Mouse (Mus musculus) lung, postnatal 14 days (tissue): ENCODE measurements at regions not wholly inside any gene's neighbourhood (a gene's known extent, or its start where the extent isn't known, plus 50 kb on each side); places are given as distances from the start of the nearest gene placed in this dataset.

Source experiments
- DNase-seq: peaks from one replicate; pipeline ENCODE4 v3.0.0; 2021

DNA sequence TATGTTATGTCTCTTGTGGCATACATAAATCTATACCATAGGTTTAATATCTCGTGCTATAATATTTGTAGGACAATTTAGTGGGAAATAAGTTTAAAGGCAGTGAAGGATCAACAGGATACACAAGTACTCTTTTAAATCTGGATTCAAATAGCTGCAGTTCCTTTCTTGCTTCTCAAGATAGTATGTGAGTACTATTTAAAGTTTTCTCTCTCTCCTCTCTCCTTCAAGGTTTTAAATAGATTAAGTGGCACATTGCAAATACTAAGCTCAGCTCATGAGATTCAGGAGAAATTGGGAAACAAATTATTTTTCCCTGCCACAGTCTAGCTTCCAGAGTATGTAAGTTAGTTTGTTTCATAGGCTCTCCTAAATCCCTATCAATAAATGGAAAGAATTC, 1103.9 kb downstream of the Ndufa4 start:
- no peak for DNase-seq

DNA sequence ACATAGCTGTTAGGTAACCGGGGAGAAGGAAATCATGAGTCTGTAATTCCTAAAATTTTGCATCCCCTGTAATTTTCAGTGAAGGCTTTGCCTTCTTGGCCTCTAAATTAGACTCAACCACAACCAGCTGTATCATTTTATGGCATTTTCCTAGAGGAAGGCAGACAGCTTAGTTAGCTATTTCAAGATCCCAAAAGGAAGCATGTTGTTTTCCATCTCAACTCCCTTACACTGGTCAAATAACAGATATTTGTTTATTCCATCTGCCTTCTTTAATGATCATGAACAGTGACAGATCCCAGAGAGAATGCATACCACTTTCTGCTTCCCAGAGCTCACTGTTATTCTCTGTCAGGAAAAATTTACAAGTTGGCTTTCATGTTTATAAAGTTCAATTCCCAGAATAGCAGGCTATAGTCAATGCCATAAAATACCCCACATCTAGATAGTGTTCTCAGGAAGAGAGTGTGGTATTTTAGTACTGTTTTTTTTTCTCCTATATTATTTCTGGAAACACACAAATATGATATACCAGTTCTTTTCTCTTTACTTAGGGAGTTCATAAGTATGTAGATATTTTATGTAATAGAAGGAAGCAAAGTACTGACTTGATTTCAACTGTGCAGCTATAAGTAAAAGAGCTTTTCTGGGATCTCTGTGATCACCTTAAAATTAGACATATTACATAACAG, 1148.5 kb downstream of the Ndufa4 start:
- no peak for DNase-seq

DNA sequence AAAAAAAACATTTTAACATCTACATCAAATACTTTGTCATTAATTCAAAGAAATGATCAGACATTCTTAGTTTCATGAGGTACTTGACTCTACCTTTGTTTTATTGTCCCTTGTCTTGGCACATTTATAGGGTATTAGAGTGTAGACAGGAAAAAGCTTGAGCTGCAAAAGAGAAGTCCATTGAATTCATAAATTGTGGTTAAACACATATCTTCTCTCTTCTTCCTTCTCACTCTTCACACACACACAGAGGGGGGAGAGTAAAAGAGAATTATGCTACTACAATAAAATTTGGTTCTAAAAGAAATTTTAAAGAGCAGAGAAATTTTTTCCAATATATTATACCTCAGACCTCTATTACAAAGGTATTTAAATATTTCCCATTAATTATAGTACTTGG, 1149.2 kb downstream of the Ndufa4 start:
- no peak for DNase-seq

DNA sequence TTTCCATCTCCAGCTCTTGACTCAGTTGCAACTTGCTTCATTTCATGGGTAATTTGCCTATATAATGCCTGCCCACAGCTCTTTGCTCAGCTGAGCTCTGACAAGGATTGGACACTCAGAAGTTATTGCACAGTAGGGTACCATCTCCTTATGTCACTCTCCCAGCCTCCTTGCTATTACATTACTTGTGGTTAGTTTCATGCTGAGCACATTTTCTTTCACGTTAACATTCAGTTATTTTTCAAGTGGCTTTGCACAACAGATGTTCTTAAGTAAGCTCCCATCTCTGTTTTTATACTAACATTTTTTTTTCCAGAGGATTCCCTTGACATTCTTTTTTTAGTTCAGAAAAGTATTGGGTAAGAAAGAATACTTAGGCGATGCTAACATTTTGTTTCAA, 1163.2 kb downstream of the Ndufa4 start:
- DNase-seq, result no peak

GRCm38 (mm10) chr6:10722566-10722965, 1184.7 kb downstream of the Ndufa4 start:
- no peak for DNase-seq

GRCm38 (mm10) chr6:10690526-10690925, 1216.8 kb downstream of the Ndufa4 start:
- peak; percentile 22 for DNase-seq
